Mouse (Mus musculus) thymus, postnatal 10 days (tissue): Measurements from ENCODE around the gene Bspry.

Experiments used
- DNase-seq, 2 experiments: peaks; one replicate each; pipeline ENCODE4 v3.0.0; 2021; ENCODE audit warnings: low spot score in 2 of 2

The Bspry gene

DNA sequence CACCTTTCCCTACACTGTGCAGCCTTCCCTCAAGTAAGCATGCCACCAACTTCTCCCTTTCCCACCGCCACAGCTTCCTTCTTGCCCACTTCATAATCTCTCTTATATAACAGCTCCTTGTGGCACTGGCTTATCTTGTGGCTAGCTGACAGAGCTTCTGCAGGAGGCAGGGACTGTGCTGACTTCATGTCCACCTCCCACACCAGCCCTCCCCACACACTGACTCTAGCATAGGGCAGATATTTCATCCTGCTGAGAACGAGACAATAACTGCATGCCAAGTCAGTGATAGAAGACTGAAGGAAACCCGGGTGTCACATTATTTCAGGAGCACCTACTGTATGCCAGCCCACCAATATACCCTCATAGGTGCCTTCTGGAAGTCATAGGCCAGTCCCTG, 35.6 kb downstream of the Bspry start:
- no peak for DNase-seq

DNA sequence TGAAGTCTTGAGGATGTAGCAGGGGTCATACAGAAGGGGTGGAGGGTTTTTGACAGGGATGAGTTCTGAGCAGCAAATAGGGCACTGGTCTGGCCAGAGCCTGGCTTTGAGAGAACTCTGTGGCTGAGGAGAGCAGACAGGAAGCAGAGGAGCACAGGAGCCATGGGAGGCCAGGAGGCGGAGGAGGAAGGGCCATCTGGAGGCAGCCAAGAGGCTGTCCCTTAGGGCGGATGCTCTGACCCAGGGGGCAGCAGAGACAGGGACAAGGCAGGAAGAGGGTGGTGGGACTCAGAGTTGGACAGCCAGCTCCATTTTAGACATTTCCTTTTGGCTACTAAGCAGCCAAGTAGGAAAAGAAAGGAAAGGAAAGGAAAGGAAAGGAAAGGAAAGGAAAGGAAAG, 36.2 kb downstream of the Bspry start:
- DNase-seq = no peak

DNA sequence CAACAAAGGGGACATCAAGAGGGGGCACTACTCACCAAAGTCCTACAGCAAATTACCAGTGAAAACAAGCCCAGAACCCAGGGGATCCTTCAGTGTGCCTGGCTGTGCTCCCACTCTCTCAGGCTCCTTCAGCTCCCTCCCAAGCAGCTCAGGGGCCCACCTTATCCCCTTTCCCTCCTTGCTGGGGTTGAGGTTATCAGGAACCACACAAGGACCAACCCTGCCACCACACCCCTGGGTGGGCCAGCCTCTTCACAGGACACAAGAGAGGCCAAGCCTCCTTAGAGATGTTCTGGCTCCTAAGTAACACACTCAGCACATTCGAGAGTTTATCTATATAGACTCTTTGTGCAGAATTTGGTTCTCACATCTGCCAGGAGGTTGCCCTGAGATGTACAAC, 36.7 kb downstream of the Bspry start:
- no peak for DNase-seq

DNA sequence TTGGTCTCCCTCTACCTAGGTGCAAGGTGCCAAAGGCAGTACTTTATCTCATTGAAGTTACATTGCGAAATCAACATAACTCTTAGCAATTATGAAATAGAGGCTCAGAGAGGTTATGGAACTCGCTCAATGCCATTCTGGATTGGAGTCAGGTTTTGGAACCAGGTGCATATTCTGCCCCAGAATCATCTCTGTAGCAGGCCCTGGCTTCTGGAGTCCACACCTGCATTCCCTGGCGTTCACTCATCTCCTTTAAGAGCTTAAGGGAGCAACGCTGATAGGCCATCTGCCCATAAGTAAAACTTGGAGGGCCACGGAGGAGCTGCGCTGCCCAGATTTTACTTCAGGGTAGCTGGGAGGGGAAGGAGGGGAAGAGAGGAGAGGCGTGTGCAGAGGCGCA, 37.2 kb downstream of the Bspry start:
- no peak for DNase-seq

DNA sequence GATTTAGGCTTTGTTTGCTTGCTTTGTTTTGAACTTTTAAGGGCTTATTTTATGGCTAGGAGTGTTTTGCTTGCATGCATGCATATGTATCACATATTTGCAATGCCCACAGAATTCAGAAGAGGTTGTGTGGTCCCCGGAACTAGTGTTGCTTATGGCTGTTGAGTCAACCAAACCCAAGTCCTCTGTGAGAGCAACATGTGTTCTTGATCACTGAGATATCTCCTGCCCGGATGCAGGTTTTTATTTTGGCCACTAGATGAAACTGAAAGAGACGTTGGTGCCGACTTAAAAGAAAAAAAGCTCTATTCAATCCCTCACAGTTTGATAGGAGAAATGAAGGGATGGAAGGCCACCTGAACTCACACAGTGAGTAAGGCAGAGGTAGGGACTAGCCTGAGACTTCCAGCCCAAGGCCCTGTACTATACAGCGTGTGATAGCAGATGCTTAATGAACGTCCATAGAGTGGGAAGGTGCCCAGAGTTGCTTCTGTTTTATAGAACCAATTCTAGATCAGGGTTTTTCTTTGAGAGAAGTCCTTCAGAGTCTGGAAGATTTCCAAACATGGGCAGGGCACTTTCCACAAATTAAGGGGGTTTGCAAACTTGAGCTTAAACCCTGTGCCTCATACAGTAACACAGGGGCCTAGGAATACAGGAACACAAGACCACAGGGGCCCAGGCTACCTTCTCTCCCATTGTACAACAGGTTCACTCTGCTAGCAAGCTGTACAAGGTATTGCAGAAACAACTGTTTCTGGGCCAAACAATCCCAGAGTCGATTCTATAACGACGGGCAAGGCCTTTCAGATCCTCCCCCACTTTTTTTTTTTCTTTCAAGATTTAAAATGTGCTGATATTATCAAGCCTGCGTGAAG, 37.9 kb downstream of the Bspry start:
- DNase-seq = no peak

DNA sequence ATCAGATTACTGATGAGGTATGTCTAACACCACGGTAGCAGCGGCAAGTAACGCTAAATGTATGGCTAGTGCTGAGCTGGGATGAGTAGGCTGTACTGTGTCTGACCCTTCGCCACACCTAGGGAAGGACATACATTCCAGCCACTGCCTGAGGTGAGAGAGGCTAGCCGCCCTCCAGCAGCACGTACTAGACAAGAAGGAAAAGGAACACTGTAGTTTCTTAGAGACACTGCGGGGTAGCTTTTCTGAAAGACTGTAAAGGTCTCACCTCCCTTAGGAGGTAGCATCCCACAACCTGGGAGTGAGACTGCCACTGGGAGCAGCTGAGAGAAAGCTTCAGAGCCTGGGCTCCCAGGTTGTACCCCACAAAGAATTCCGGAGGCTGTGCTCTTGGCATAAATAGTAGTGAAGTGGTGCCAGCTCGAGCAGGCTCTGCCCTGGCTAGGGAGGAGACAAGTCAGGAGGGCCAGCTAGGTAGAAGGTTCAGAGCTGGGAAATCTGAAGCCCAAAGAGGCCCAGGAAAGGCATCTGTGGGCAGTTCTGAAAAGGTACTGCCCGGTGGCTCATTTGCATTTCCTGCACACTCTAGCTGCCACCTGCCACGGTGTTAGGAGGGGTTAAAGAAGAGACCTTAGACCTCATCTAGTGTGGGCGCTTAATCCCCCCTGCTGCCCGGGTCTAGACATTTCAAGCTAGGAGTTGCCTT, 38.7 kb downstream of the Bspry start:
- peak in 1 of 2 experiments; percentile 18 for DNase-seq

DNA sequence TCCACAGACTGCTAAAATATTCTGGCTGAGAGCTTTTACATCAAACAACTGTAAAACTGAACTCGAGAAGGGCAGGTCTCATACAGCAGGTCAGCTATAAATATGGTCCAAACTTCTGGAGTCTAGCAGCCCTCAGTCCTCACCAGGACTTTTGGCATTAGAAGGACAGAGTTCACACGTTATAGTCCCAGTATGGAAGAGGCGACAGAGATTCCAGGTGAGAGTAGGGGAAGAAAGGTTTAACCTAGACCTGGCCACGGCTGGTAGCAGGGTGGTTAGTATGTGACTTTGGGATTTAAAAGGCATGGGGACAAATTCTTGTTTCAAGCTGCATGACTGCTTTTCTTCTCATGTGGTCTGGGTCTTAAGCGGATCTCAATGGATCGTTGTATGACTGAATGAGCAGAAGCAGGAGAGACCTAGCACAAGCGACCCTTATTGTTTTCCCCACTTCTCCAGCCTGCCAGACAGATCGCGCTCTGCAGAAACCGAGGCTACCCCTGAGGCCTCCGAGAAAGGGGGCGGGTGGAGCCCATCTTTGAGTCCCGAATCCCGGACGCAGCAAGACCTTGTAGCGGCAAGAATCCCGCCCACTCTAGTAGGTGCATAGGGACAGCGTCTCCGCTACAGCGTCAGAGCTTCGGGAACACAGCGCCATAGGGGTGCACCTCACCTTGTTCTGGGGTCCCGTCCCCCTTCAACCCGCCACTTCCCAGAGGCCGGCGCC, 39.4 kb downstream of the Bspry start:
- no peak for DNase-seq

DNA sequence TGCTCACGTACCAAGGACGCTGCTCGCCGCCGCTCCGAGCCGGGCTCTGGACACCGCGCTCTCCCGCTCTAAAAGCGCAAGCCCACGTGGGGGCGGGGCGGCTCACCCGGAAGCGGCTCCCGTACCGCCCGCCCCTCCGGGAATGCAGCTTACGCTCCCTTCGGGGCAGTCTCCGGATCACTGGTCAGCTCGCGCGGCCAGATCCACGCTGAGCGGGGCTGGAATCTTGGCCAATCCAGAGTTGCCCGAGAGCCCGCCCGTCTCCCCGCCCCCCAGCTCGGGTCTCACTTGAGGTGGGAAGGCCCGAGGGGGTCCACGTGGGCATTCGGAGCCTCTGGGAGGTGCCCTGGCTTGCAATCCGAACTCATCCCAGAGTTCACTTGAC, 40.0 kb downstream of the Bspry start, which contains the start of gene Alad:
Alad (minus strand) TSS at position 70 of the 385 bp plus-strand sequence.
- peak; percentile 46 to 69 for DNase-seq

DNA sequence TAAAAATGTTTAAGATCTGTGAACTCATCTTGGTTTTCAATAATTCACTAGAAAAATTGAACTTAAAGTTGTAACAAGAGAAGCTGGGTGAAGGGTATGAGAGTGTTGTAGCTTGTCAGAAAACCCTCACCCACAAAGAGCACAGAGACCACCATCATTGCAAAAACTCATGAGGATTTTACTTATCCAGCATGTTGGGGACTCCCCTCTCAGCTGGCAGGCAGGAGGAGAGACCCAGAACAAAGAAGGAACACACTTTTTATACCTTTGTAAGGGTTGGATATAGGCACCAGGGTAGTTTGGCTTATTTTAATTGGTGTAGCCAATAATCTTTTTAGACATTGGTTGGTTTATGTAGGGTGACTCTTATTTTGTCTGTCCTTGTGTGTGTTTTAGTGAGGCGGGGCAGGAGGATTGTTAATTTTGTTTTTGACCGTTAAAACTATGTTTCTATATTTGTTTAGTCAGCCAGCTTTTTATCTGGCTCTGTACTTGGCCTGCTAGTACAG, 41.1 kb downstream of the Bspry start:
- no peak for DNase-seq

DNA sequence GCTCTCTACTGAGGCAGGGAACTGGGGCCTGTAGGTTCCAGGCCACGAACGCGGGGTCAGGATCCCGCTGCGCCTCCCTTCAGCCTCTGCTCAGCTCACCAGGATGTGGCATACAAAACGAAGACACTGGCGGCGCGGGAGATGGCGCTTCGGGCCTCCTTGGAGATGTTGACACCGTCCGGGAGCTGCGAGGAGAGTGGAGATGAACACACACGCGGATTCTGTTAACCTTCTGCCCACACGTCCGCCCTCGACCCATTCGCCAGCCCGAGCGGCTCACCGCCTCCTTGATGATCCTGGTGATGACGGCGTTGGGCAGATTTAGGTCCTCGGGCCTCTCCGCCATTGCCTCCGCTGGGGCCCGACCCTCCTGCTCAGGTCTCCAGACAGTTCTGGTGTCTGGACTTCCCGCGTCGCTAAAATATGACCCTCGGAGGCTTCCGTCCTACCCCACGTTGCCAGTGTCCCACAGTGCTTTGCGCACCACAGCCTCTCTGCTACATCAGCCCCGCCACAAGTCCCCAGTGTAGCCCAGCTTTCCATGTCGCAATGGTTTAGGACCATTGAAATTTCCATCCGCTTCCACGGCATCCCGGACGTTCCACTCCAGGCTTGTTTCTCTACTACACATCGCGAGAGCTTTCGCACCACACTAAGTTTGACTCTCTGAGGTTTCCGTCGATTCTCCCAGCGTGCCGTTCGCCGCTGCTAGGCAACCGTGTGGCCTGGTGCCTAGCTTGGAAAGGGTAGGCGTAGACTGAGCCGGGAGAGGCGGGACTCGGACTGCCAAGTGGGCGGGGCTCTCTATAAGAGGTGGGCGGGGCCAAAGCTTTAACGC, 45.0 kb downstream of the Bspry start, which contains the start of the genes Pole3 and 4933430I17Rik:
Pole3 (minus strand) TSS at position 418 of the 838 bp plus-strand sequence.
4933430I17Rik (plus strand) TSS at position 719 of the 838 bp plus-strand sequence.
- DNase-seq = peak; percentile 93 to 94

DNA sequence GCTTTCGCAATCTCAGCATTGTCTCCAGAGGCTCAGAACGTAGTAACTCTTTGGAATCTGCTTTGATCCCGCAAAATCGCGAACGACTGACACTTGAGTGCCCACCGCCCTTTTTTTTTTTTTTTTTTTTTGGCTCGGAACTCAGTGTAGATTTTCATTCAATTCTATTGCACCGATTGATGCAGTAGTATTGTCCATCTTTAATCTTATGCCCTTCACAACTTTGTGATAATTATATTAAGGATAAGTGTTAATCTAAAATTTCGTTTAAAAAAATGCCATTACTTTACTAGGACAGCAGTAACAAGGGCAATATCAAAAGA, 45.6 kb downstream of the Bspry start:
- DNase-seq = no peak

DNA sequence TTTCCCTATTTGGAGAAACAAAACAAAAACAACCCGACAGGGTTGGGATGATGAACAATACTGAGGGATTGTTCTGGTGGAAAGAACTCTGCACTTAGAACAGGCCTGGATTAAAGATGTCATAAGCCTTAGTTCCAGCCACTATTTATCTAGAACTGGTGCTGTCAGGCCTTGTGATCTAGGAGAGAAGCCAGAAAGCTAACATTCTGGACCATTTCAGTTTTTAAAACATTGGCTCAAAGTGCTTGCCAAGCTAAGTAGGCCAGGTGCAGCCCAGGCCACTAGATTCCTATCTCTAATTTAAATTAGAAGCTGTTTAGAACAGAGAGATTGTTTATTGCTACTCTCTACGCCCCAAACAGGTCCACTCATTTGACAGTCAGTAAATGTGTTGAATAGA, 46.4 kb downstream of the Bspry start:
- DNase-seq = no peak

DNA sequence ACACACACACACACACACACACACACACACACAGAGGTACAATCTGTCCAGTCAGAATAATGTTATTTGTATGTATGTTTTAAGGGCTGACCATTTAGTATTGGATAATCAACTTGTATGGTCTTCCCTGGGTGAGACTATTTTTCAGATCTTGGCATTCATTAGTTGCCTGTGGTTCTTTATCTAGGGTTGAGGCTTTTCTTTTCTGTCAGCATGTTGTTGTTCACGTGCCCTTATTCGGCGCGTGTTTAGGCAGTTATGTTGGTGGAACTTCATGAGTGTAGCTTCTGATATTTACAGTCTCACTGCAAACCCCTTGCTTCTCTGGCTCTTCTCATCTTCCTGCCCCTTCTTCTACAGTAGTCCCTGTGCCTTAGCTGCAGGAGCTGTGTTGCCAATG, 47.8 kb downstream of the Bspry start:
- no peak for DNase-seq

DNA sequence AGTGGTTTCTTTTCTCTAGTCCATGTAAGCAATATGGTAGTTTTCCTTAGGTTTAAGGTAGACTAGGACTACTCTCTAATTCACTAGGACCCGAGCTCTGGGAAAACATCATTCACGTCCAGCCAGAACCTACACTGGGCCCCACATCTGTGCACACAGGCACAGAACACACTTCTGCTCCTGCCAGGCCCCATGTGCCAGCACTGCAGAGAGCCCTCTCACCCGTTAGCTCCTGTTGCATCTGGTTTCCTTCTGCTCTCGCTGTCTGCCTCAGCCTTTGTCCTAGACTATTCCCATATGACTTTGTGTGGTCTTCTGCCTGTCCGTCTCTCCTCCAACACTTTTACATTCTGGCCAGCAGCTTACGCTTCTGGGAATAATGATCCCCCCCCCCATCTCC, 53.9 kb downstream of the Bspry start:
- DNase-seq = no peak

DNA sequence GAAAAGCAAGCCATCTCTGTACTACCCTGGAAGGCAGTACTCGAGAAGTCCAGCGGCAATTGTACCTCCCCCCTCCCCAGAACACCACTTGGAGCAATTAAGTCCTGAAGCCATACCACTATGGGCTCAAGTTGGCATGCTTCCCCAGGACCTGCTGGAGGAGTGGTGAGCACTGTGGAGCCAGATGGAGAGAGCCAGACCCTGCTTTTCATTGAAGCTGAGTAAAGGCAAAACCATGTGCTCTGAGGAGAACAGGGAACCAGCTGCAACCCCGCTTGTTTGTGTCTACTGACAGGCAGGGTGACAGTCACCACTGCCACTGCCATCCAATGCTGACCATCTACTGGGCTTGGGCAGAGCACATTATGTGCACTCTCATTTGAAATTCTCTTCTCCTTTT, 61.9 kb downstream of the Bspry start:
- DNase-seq = no peak

DNA sequence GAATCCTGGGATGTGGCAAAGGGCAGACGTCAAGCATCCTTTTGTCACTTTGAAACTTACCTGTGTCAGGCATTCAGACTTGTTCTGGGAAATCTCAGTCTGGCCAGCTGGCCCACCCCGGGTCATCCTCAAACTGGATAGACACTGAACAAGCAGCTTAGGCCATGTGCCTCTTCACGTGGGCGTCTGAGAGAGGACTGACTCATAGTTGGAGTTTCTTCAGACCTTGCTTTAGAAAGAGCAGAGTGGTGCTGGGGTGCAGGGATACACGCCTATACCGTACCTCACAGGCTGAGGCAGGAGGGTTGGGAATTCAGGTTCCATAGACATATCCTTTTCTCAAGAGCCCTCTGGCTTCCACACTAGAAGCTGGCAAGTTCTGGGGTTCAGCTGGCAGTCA, 63.9 kb downstream of the Bspry start:
- DNase-seq = no peak

DNA sequence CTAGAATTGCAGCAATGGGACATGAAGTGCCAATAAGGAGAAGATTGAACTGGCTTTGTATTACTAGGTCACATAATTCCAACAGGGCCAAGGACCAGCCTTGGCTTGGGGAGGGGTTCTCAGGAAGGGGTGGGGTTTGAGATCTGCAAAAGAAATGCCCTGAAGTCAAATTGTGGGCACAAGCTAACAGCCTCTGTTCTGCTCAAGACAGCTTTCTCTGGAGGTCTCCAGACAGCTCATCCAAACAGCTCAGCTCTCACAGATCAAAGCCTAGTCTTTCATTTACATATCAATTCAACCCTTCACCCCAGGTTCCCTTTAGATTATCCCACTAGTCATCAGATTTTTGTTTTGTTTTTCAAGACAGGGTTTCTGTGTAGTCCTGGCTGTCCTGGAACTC, 64.9 kb downstream of the Bspry start:
- no peak for DNase-seq
